Mouse (Mus musculus) spleen, postnatal 36 days (tissue): ENCODE data around the gene Gm20388.

ENCODE experiments used
- DNase-seq, 2 experiments: peaks; one replicate each; pipeline ENCODE4 v3.0.0; 2022; ENCODE audit warnings: low spot score in 2 of 2, mixed read lengths in 1 of 2

Gene Gm20388

DNA sequence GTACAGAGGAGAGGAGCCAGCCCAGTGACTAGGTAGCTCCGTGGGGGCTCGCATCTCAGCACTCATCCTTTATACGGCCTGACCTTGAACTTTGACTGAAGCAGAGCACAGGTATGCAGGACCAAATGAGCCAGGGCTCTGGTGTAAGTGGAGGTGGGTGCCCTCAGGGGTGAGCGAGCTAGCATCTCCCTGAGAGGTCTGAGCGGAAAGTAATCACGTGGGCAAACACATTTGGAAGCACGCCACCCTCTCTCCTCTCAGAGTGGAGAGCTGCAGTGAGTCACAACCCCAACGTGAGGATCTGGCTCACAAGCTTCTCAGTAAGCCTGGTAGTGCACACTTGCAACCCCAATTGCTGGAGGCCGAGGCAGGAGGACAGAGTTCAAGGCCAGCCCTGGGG, 2731.4 kb downstream of the Gm20388 start:
- DNase-seq = no peak

DNA sequence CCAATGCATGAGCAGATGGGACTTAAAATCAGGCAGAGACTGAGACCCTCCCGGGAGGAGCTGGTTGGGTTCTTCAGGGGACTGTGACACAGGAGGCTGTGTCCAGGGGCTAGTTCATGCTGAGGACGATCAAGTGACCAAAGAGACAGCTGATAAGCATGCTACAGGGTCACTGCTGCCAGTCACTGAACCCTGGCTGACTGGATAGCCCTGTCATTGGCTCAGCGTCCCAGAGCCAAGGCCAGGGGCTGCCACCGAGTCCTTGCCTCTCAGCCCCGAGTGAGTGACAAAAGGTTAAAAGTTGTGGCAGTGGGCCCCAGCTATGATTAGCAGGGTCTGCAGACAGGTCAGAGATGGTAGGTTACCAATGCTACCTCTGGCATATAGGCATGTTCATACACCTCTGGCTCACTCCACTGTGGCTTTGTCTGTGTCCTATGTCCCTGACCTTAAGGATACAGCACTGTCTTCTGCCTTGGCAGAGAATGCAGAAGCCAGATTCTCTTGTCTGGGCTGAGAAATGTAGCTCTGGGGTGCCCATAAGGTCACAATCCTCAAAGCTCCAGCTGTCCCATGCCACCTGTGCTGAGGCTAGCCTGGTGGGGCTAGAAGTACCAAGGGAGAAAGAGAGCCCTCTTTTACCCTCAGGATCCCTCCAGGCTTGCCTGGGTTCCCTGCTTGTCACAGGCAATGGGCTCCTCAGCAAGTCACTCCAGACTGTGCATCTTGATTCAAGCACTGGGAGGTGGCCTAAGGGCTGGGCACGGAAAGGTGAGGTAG, 2733.7 kb downstream of the Gm20388 start:
- no peak for DNase-seq

DNA sequence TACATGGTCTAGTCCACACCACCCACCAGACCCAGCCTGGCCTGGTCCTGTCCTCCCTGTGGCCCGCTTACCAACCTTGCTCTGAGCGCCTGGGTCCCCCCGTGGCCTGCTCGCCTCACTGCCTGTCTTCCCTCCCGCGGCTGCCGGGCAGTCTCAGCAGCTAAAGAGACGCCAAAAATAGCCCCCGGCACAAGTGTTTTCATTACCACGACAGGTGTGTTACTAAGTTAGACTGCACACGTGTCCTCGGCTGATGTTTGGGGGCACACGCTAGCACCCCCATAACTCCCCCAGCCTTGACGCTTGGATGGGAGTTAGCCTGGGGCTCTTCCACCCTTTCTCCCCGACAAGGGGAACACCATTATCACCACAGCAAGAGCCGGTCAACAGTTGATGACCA, 2735.7 kb downstream of the Gm20388 start:
- DNase-seq = no peak

GRCm38 (mm10) chr8:122648192-122648970, 2737.7 kb downstream of the Gm20388 start:
- DNase-seq = no peak

GRCm38 (mm10) chr8:122651326-122651921, 2740.8 kb downstream of the Gm20388 start:
- no peak for DNase-seq

DNA sequence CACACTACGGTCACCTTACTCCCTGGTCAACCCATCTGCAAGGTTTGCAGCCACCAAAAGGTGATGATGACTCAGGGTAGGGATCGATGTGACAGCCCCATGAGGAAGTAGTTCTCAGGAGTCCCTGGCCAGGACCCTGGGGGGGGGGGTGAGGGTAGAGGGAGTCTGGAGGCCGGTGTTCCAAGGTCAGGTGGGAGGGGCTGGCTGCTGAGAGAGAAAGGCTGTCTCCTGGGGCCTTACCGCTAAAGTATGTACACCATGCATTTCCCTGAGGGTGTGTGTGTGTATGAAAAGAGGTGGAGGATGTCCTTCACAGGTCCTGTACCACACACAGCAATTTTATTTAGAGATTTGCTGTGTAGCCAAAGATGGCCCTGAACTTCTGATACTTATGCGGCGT, 2742.0 kb downstream of the Gm20388 start:
- DNase-seq = no peak

DNA sequence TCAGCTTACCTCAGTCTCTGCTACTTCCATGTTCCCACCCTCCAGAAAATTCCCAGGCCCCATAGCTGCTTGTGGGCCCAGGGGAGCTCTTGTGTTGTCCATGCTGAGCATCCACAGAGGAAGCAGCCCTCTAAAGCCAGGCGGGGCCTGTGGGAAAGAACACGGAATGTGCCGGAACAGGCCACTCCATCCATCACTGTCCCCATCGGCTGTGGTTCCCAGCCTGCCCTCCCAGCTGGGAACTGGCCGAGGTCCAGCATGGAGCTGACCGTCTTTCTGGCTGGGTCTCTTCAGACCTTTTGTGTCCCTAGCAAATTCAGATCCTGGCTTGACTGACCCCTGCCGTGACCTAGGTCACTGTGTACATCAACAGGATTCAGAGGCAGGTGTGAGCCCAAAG, 2744.1 kb downstream of the Gm20388 start:
- no peak for DNase-seq

GRCm38 (mm10) chr8:122656056-122656999, 2745.7 kb downstream of the Gm20388 start:
- peak; percentile 52 to 75 for DNase-seq

- DNase-seq = no peak
Measured at GRCm38 (mm10) chr8:122658149-122658806, 2747.6 kb downstream of the Gm20388 start.

DNA sequence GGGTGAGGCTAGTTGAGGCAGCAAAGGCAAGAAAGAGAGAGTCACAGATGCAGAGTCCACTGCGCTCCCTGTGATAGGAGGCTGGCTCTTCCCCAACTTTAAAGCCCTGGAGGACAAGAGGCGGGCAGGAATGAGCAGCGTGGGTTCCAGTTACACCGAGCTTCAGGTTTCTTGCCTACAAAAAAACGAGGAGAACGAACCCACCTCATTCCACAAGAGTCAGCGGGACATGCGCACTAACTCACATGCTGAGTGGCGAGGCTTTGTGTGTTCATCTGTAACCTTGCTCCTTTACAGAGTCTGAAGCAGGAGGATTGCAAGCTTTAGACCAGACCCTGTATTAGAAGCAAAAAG, 2748.1 kb downstream of the Gm20388 start:
- no peak for DNase-seq

DNA sequence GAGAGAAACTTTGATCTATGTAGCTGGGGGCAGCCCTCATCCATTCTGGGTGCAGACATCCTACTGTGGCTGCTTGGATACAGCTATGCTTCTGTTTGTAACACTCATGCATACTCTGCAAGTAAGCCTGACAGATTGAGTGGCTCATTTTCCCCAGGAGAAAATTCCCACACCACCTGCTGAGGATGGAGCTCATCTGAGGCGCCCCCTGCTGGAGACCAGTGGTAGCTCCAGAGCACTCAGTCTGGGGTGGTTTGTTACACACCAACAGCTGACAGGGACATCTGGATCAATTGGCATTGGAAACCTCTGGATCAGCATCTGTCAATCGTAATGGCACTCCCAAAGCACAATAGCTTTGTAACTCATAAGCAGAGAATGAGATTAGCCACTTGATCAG, 2749.4 kb downstream of the Gm20388 start:
- DNase-seq = no peak

DNA sequence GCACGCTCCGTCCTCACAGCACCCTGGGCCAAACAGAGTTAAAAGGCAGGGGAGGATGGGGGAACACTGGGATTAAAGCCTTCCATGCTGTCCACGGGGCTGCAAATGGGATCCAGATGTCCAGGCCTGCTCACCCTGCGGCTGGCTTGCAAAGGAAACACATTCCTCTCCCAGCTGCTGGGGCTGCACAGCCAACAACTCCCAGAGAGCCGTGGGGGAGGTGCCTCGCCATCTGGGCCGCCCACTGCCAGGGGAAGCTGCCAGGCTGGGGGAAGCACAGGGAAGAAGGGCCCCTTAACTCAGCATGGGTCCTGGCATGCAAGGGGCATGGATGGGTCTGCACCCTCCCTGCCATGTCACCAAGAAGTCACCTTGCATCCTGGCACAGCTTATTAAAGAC, 2750.5 kb downstream of the Gm20388 start:
- DNase-seq = no peak

- no peak for DNase-seq
Measured at GRCm38 (mm10) chr8:122661894-122662293, 2751.3 kb downstream of the Gm20388 start.

DNA sequence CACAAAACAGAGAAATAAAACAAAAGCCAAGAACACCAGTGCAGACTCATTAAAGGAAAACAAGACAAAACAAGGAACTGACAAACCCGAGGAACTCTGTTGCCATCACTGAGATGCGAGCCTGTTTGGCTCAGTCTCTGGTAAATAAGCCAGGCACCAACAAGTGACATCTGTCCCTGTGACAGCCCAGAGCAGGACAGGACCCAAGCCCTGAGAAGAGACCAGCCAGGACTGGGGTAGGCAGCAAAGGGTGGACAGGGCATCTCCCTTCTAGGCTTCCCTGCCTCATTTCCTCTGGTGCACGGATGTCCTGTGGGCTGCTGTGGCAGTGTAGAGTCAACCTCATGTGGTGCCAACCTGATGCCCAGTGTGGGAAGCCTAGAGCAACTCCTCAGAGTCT, 2752.5 kb downstream of the Gm20388 start:
- DNase-seq = no peak

DNA sequence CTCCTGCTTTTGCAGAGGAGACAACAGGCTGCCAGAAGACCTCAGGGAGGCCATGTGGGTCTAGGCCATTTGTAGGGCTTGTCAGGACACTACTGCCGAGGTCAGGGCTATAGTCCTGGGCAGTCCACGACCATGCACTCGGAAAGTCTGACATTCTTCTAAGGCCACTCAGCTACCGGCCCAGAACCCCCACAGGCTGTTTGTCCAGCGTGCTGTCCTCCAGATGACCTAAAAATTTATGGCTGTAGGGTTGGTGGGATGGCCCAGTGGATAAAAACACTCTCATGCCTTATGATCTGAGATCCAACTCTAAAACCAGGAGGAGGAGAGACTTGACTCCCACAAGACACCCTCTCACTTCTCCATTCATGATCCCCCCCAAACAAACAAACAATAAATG, 2753.0 kb downstream of the Gm20388 start:
- DNase-seq = no peak

DNA sequence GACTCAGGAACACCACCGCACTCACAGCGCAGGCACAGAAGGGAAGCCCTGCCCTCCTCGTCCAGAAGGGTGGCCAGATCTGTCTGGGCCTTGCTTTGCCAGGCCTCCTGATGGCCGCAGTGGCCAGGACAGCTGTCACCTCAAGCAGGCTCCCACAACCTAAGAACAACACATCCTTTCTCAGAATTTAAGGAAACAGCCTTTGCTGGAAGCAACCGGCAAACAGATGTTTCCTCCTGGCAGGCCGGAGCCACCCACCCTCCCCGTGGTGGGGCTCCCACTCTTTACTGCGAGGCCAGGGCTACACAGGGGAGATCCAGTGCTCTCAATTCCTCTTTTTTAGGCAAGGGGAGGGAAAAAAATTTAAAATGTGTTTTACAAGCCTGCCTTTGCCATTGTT, 2754.6 kb downstream of the Gm20388 start:
- DNase-seq = no peak

- no peak for DNase-seq
Measured at GRCm38 (mm10) chr8:122665667-122666316, 2755.2 kb downstream of the Gm20388 start.

DNA sequence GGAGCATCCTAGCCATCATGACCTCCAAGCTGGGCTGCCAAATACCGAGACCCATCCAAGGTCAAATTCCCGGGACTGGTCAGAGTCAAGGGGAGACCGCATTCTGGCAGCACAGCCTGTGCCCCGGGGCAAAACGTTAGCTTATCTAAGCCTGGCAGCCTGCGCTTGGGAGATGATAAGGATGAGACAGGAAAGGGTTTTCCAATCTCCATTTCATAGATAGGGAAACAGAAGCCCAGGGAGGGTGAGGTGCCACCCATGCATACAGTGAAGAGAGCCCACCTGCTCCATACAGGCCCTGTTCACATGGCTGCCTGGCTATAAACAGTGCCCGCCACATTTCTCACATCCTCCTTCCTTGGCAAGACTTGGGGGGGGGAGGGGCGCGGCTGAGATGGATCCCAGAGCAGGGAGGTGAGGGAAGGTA, 2755.7 kb downstream of the Gm20388 start:
- DNase-seq = peak; percentile 55 to 63

DNA sequence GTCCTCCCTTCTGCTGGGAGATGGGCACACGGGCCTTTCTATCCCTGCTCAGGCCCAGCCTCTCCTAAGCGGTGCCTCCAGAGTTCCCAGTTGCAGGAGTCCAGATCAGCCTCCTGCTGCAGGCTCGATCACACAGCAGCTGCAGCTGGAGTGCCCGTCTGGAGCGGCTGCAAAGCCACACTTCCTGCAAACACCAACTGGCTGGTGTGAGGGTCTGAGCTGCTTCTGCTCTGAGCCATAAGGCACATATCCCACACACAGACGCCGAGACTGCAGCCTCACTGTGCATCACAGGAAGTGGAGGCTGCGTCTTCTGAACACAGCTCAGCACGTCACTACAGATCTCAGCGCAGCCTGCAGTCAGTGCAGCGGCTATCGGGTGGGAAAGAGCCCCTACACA, 2756.2 kb downstream of the Gm20388 start:
- no peak for DNase-seq

DNA sequence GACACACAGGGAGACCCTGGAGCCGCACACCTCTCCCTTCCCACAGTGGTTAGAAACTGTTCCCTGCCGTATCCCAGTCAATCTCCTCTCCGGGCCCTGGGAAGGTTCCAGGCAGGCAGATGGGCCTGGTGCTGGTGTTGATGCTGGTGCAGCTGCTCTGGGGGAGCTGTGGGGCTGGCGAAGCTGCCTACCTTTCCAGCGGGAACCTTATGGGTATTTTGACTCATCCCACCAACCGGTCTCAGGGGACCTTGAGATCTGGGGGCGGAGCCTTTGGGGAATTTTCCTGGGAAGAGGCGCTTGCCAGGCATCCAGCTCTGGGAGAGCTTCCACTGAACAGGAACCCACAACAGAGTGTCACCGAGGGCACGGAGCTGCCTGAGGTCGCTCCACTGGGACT, 2757.2 kb downstream of the Gm20388 start:
- no peak for DNase-seq

DNA sequence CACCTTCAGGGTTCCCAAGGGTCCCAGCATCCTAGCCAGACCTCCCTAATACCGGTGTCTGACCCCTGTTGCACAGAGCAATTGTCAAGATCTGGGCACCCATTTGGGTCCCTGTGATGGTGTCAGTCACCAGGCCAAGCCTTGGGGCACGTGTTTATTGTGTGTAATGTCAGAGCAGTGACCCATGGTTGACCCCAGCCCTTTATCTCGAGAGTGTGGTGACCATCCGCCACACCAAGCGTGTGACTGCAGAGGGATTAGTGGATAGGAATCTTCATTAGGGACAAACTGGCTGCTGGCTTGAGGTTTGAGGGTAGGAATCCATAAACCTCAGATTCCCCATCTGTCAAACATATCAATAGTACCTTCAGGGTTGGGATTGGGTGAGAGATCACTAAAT, 2758.7 kb downstream of the Gm20388 start:
- DNase-seq = no peak
